In genomic region chr17:74993726-74994581, GRCm38 (mm10) we compare ENCODE assay signal across 7 mouse cellular contexts. TPM values are rescaled to one million over a fixed set of nuclear protein-coding genes. Genes with fewer than 3 reads are reported as not detected.
DNase-seq lines count a peak whose midpoint lies in the region; ATAC-seq and TF ChIP-seq lines count a peak whose summit lies in the region.

No protein-coding gene starts in this region.

- no peak overlapping the region for H3K4me3 ChIP-seq in CH12.LX (replicated peaks in 1 of 3; ENCODE audit: low read depth in 2 of 3, low read length in 2 of 3, poor library complexity in 1 of 3)
- peak overlapping the region; percentile 40 for H3K4me3 ChIP-seq in kidney, embryonic 15.5 days (replicated peaks)

- no peaks in the 10 kb centered on the region for H3K79me2 ChIP-seq in CH12.LX (replicated peaks; ENCODE audit: control insufficient read depth, extremely low read depth, insufficient read depth, poor library complexity, severe bottlenecking)

- TF ChIP-seq RAD21 in CH12.LX (IDR thresholded peaks at IDR 0.05; ENCODE audit: low read depth, low read length): no peak

- dilution Hi-C loops in CH12.LX (cut with MboI; ENCODE audit: extremely low pct_ligation_motif_present, extremely low pct_unique_long_range_greater_than_20kb, low sequenced_read_pairs): no loop called here

- TF ChIP-seq CTCF in CH12.LX (conservative IDR thresholded peaks at IDR 0.05 in 1 of 2, IDR thresholded peaks at IDR 0.05 in 1 of 2; ENCODE audit: low read depth in 2 of 2, low read length in 2 of 2): no peak

- in situ Hi-C loops in CH12.LX (cut with MboI; ENCODE audit: low pct_ligation_motif_present, low pct_unique_long_range_greater_than_20kb, low sequenced_read_pairs): no loop called here

- no peak overlapping the region for H3K4me2 ChIP-seq in CH12.LX (ENCODE audit: insufficient read depth, low read depth, poor library complexity, severe bottlenecking)
- H3K4me2 ChIP-seq in kidney, embryonic 15.5 days: peak overlapping the region; percentile 62

- no peaks in the 10 kb centered on the region for H3K27me3 ChIP-seq in CH12.LX (replicated peaks)
- no peaks in the 10 kb centered on the region for H3K27me3 ChIP-seq in kidney, embryonic 15.5 days

- WGBS in kidney, embryonic 15.5 days: 4% methylated on average over 26 of the region's 26 CpGs

- ATAC-seq in granulocyte monocyte progenitor cell, adult 5-6 weeks (replicated peaks; ENCODE audit: poor library complexity, severe bottlenecking): peak; percentile 56
- peak; percentile 95 for ATAC-seq in kidney, embryonic 15.5 days (replicated peaks; ENCODE audit: low FRiP score)
- ATAC-seq in megakaryocyte, adult 5-6 weeks (ENCODE audit: poor library complexity, severe bottlenecking): 0 out of 2 replicates have a peak, but pooled peaks have one; percentile 30

- peaks cover 9% of the 10 kb centered on the region for H3K9me3 ChIP-seq in CH12.LX (replicated peaks; ENCODE audit: low read length)
- peaks cover 11% of the 10 kb centered on the region; the same call in 1 of the 2 replicates for H3K9me3 ChIP-seq in kidney, embryonic 15.5 days (replicated peaks)

- H3K27ac ChIP-seq in CH12.LX (ENCODE audit: insufficient read depth, low read depth): no peak overlapping the region
- H3K27ac ChIP-seq in kidney, embryonic 15.5 days: peak overlapping the region; percentile 91

- DNase-seq in CH12.LX (ENCODE audit: extremely low read depth) (no peak), NIH3T3 (ENCODE audit: low read depth) (peak; percentile 68)
- DNase-seq in testis, postnatal 14 days (ENCODE audit: low spot score): peak; percentile 18
- DNase-seq in cerebellum, adult 18-20 months: no peak

- no peaks in the 10 kb centered on the region for H3K36me3 ChIP-seq in CH12.LX (replicated peaks in 1 of 2; ENCODE audit: control insufficient read depth in 1 of 2, insufficient read depth in 1 of 2, low read length in 1 of 2)
- no peaks in the 10 kb centered on the region for H3K36me3 ChIP-seq in kidney, embryonic 15.5 days

- no peak overlapping the region for H3K9ac ChIP-seq in CH12.LX (ENCODE audit: insufficient read depth, low read depth)
- H3K9ac ChIP-seq in kidney, embryonic 15.5 days: peak overlapping the region; percentile 16; the same call in 1 of the 2 replicates

- no peak for TF ChIP-seq EP300 in CH12.LX (IDR thresholded peaks at IDR 0.05; ENCODE audit: low read length)

- H3K4me1 ChIP-seq in CH12.LX (ENCODE audit: control insufficient read depth in 1 of 2, insufficient read depth in 2 of 2): 0 out of 4 replicates have a peak, but pooled peaks cover 0 to 2% of the 10 kb centered on the region in 2 experiments
- H3K4me1 ChIP-seq in kidney, embryonic 15.5 days: peaks cover 25% of the 10 kb centered on the region

- no peak for TF ChIP-seq POLR2A in CH12.LX (IDR thresholded peaks at IDR 0.05; ENCODE audit: low read depth, low read length)

TF ChIP-seq in CH12.LX, 34 proteins besides CTCF, POLR2A, EP300 and RAD21:
- TF ChIP-seq BHLHE40 (IDR thresholded peaks at IDR 0.05; ENCODE audit: low read depth, low read length): peak; percentile 28; the same call in 1 of the 2 replicates
- TF ChIP-seq CHD1 (IDR thresholded peaks at IDR 0.05; ENCODE audit: low read depth, low read length): no peak
- TF ChIP-seq MYC (IDR thresholded peaks at IDR 0.05; ENCODE audit: low read depth, low read length): no peak

RNA-seq across cellular contexts. Expression of gene Ltbp1, which starts 11.4 kb away (rescaled TPM):
- total RNA-seq in CH12.LX (2012; rRNA removed) (0.92 and 2.5 TPM in 2 replicates), CH12.LX (2014; rRNA removed) (2.3 TPM in 2 replicates)
- polyA plus RNA-seq in CH12.LX (2012; ENCODE audit: insufficient read length, low read depth): 6.4 and 7.0 TPM in 2 replicates
- total RNA-seq in granulocyte monocyte progenitor cell, adult 5-6 weeks (2014; fragmentation: Nextera tagmentation): not detected in 2 replicates
- not detected in 2 replicates for total RNA-seq in granulocyte monocyte progenitor cell, adult 5-6 weeks (2017)
- 35.5 and 40.9 TPM in 2 replicates for polyA plus RNA-seq in kidney, embryonic 15.5 days (2015; fragmentation: Nextera tagmentation; extraction: Ambion mirVana)
- 0.07 and 0.67 TPM in 2 replicates for total RNA-seq in megakaryocyte, adult 5-6 weeks (2015)
- 0.12 and 0.48 TPM in 2 replicates for total RNA-seq in megakaryocyte, adult 5-6 weeks (2017)

Comparison
In these comparisons a context has a peak if more than half of its experiments do, and no peak if none do; other contexts are left out.
1. DNase-seq: peak in NIH3T3 (single experiment) and testis, postnatal 14 days (single experiment); none in CH12.LX (single experiment) and cerebellum, adult 18-20 months (0 of 2).
2. ATAC-seq: peak in every context shown above with its lines; median percentile 95 in kidney, embryonic 15.5 days; 56 in granulocyte monocyte progenitor cell, adult 5-6 weeks; 30 in megakaryocyte, adult 5-6 weeks.